In the genomic region with DNA sequence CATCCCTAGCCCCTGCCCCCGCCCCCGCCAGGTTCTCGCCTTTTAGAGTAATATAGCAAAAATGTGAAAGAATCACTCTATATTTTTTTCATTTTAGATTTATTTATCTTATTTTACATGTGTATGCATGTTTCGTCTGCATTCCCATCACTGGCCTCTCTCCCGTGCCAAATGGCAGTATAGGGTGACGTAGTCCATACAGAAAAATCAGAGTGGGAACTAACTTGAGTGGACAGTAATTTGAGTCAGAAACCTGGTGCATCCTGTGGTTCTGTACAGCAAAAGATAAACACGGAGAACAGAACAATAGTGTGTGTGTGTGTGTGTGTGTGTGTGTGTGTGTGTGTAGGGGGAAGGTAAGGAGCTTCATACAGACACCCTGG, we compare ENCODE assay signal across 8 mouse cellular contexts. TPM values are rescaled to one million over a fixed set of nuclear protein-coding genes. Genes with fewer than 3 reads are reported as not detected.
DNase-seq lines count a peak whose midpoint lies in the region; ATAC-seq and TF ChIP-seq lines count a peak whose summit lies in the region.
"Not testable (repeated sequence)": the region's sequence is repeated elsewhere in the genome, so short reads cannot be mapped to it uniquely, and the experiment has no call there.

No protein-coding gene starts in this region.

- not testable (repeated sequence) for H3K27ac ChIP-seq in embryonic facial prominence, embryonic 10.5 days (replicated peaks); intestine, embryonic 16.5 days (ENCODE audit: low read length); limb, embryonic 13.5 days; lung, embryonic 14.5 days (ENCODE audit: low read depth)
- H3K27ac ChIP-seq in forebrain, embryonic 15.5 days (replicated peaks) = peak overlapping the region; percentile 96
- H3K27ac ChIP-seq in heart, postnatal 0 days (ENCODE audit: low read depth) = peak overlapping the region; percentile 68; the same call in 1 of the 2 replicates
- peak overlapping the region; percentile 99 for H3K27ac ChIP-seq in midbrain, embryonic 16.5 days (ENCODE audit: low read length)
- H3K27ac ChIP-seq in stomach, embryonic 15.5 days = peak overlapping the region; percentile 73; the same call in 1 of the 2 replicates

- H3K4me3 ChIP-seq in embryonic facial prominence, embryonic 10.5 days = peak overlapping the region; percentile 67
- peak overlapping the region; percentile 86 for H3K4me3 ChIP-seq in forebrain, embryonic 15.5 days
- H3K4me3 ChIP-seq in heart, postnatal 0 days (ENCODE audit: low read depth, low read length) = peak overlapping the region; percentile 55
- peak overlapping the region; percentile 65 for H3K4me3 ChIP-seq in intestine, embryonic 16.5 days (ENCODE audit: low read length)
- peak overlapping the region; percentile 62 for H3K4me3 ChIP-seq in limb, embryonic 13.5 days
- peak overlapping the region; percentile 59 for H3K4me3 ChIP-seq in lung, embryonic 14.5 days (ENCODE audit: low read depth, low read length)
- H3K4me3 ChIP-seq in midbrain, embryonic 16.5 days (ENCODE audit: low read depth, low read length) = peak overlapping the region; percentile 83
- H3K4me3 ChIP-seq in stomach, embryonic 15.5 days (replicated peaks) = peak overlapping the region; percentile 56

- not testable (repeated sequence) for H3K9me3 ChIP-seq in embryonic facial prominence, embryonic 10.5 days; forebrain, embryonic 15.5 days; heart, postnatal 0 days (replicated peaks; ENCODE audit: control insufficient read depth, low read length); intestine, embryonic 16.5 days (ENCODE audit: control insufficient read depth, low read length); limb, embryonic 13.5 days; lung, embryonic 14.5 days (ENCODE audit: low read depth, low read length); midbrain, embryonic 16.5 days (replicated peaks; ENCODE audit: control insufficient read depth, low read length, poor library complexity, severe bottlenecking); stomach, embryonic 15.5 days

- ATAC-seq in forebrain, embryonic 15.5 days (replicated peaks) = peak; percentile 44
- ATAC-seq in heart, postnatal 0 days (ENCODE audit: insufficient read depth, low read depth) = not testable (repeated sequence)
- ATAC-seq in intestine, embryonic 16.5 days = peak; percentile 31
- peak; percentile 55 for ATAC-seq in limb, embryonic 13.5 days (ENCODE audit: low FRiP score, low read depth)
- ATAC-seq in lung, embryonic 14.5 days (ENCODE audit: insufficient read depth) = peak; percentile 53; the same call in 1 of the 2 replicates
- ATAC-seq in midbrain, embryonic 16.5 days = peak; percentile 76
- ATAC-seq in stomach, embryonic 15.5 days (ENCODE audit: insufficient read depth, low FRiP score, low read depth) = 0 out of 2 replicates have a peak, but pooled peaks have one; percentile 16

- WGBS in embryonic facial prominence, embryonic 10.5 days = 39% methylated on average over 7 of the region's 7 CpGs
- WGBS in forebrain, embryonic 15.5 days = 26% methylated on average over 7 of the region's 7 CpGs
- WGBS in heart, postnatal 0 days = 26% methylated on average over 7 of the region's 7 CpGs
- 29% methylated on average over 7 of the region's 7 CpGs for WGBS in intestine, embryonic 16.5 days
- 32% methylated on average over 7 of the region's 7 CpGs for WGBS in limb, embryonic 13.5 days
- 27% methylated on average over 7 of the region's 7 CpGs for WGBS in lung, embryonic 14.5 days
- WGBS in midbrain, embryonic 16.5 days = 23% methylated on average over 7 of the region's 7 CpGs
- WGBS in stomach, embryonic 15.5 days = 24% methylated on average over 7 of the region's 7 CpGs

- H3K4me1 ChIP-seq in embryonic facial prominence, embryonic 10.5 days; forebrain, embryonic 15.5 days; heart, postnatal 0 days (ENCODE audit: control insufficient read depth, insufficient read depth); intestine, embryonic 16.5 days (ENCODE audit: control insufficient read depth, insufficient read depth, low read length); limb, embryonic 13.5 days; lung, embryonic 14.5 days (ENCODE audit: insufficient read depth); stomach, embryonic 15.5 days: not testable (repeated sequence)
- H3K4me1 ChIP-seq in midbrain, embryonic 16.5 days (ENCODE audit: control insufficient read depth, insufficient read depth, low read length) = peaks cover 22% of the 10 kb centered on the region

- H3K9ac ChIP-seq in forebrain, embryonic 15.5 days (replicated peaks) = peak overlapping the region; percentile 80
- H3K9ac ChIP-seq in heart, postnatal 0 days (replicated peaks; ENCODE audit: low read depth, low read length) = peak overlapping the region; percentile 61
- not testable (repeated sequence) for H3K9ac ChIP-seq in intestine, embryonic 16.5 days (ENCODE audit: low read depth, low read length); stomach, embryonic 15.5 days
- H3K9ac ChIP-seq in limb, embryonic 13.5 days = peak overlapping the region; percentile 72; the same call in 1 of the 2 replicates
- H3K9ac ChIP-seq in lung, embryonic 14.5 days = peak overlapping the region; percentile 66; the same call in 1 of the 2 replicates
- H3K9ac ChIP-seq in midbrain, embryonic 16.5 days (ENCODE audit: low read depth, low read length) = peak overlapping the region; percentile 96; the same call in 1 of the 2 replicates

- peaks cover 20% of the 10 kb centered on the region for H3K27me3 ChIP-seq in embryonic facial prominence, embryonic 10.5 days (replicated peaks; ENCODE audit: low read depth, poor library complexity, severe bottlenecking)
- not testable (repeated sequence) for H3K27me3 ChIP-seq in forebrain, embryonic 15.5 days; heart, postnatal 0 days (ENCODE audit: control insufficient read depth, insufficient read depth, low read length); intestine, embryonic 16.5 days (replicated peaks; ENCODE audit: control insufficient read depth, insufficient read depth, low read length); limb, embryonic 13.5 days; lung, embryonic 14.5 days (ENCODE audit: insufficient read depth, low read length); midbrain, embryonic 16.5 days (ENCODE audit: control insufficient read depth, insufficient read depth, low read depth, low read length); stomach, embryonic 15.5 days (replicated peaks)

- TF ChIP-seq EP300 in heart, postnatal 0 days (IDR thresholded peaks at IDR 0.05; ENCODE audit: low read depth) = not testable (repeated sequence)

- H3K4me2 ChIP-seq in forebrain, embryonic 15.5 days (replicated peaks) = peak overlapping the region; percentile 53
- peak overlapping the region; percentile 66 for H3K4me2 ChIP-seq in heart, postnatal 0 days (ENCODE audit: low read depth, low read length)
- peak overlapping the region; percentile 66 for H3K4me2 ChIP-seq in intestine, embryonic 16.5 days (ENCODE audit: low read depth, low read length)
- H3K4me2 ChIP-seq in limb, embryonic 13.5 days (replicated peaks) = peak overlapping the region; percentile 76
- H3K4me2 ChIP-seq in lung, embryonic 14.5 days = peak overlapping the region; percentile 69
- peak overlapping the region; percentile 65 for H3K4me2 ChIP-seq in midbrain, embryonic 16.5 days (ENCODE audit: low read length)
- peak overlapping the region; percentile 79 for H3K4me2 ChIP-seq in stomach, embryonic 15.5 days

- H3K36me3 ChIP-seq in embryonic facial prominence, embryonic 10.5 days (replicated peaks); forebrain, embryonic 15.5 days; heart, postnatal 0 days (replicated peaks; ENCODE audit: control insufficient read depth, insufficient read depth, low read length); intestine, embryonic 16.5 days (ENCODE audit: control insufficient read depth, insufficient read depth, low read length); limb, embryonic 13.5 days; lung, embryonic 14.5 days (ENCODE audit: insufficient read depth); midbrain, embryonic 16.5 days (ENCODE audit: control insufficient read depth, insufficient read depth, low read length); stomach, embryonic 15.5 days: not testable (repeated sequence)

- TF ChIP-seq CTCF in heart, postnatal 0 days (IDR thresholded peaks at IDR 0.05; ENCODE audit: low read depth); lung, embryonic 14.5 days (IDR thresholded peaks at IDR 0.05; ENCODE audit: low read depth): not testable (repeated sequence)

- DNase-seq in embryonic facial prominence, embryonic 10.5 days (ENCODE audit: low spot score); heart, postnatal 0 days (ENCODE audit: low spot score); lung, embryonic 14.5 days: not testable (repeated sequence)

RNA-seq across cellular contexts. Expression of a gene that starts 0.2 kb away (rescaled TPM):
- 6.6 and 8.1 TPM in 2 replicates for polyA plus RNA-seq in embryonic facial prominence, embryonic 10.5 days (2016; fragmentation: Nextera tagmentation; extraction: Ambion mirVana)
- 198 and 214 TPM in 2 replicates for polyA plus RNA-seq in forebrain, embryonic 15.5 days (2015; fragmentation: Nextera tagmentation; extraction: Ambion mirVana)
- 18.0 and 31.0 TPM in 2 replicates for total RNA-seq in heart, postnatal 0 days (2014; rRNA removed; ENCODE audit: low replicate concordance)
- polyA plus RNA-seq in heart, postnatal 0 days (2015; fragmentation: Nextera tagmentation; extraction: Ambion mirVana) = 67.7 TPM in 2 replicates
- polyA plus RNA-seq in intestine, embryonic 16.5 days (2015; fragmentation: Nextera tagmentation; extraction: Ambion mirVana) = 34.4 and 35.4 TPM in 2 replicates
- polyA plus RNA-seq in limb, embryonic 13.5 days (2015; fragmentation: Nextera tagmentation; extraction: Ambion mirVana) = 23.3 TPM in 2 replicates
- polyA plus RNA-seq in lung, embryonic 14.5 days (2014; fragmentation: Nextera tagmentation; extraction: Ambion mirVana) = 66.1 and 68.1 TPM in 2 replicates
- 411 and 438 TPM in 2 replicates for polyA plus RNA-seq in midbrain, embryonic 16.5 days (2015; fragmentation: Nextera tagmentation; extraction: Ambion mirVana)
- polyA plus RNA-seq in stomach, embryonic 15.5 days (2015; fragmentation: Nextera tagmentation; extraction: Ambion mirVana) = 37.3 and 38.1 TPM in 2 replicates
